Mouse (Mus musculus) spleen, postnatal 14 days (tissue): ENCODE data around the gene Srsf10.

Source experiments
- DNase-seq, 2 experiments: peaks; one replicate each; pipeline ENCODE4 v3.0.0; 2021 to 2022; ENCODE audit warnings: low spot score in 2 of 2

Gene Srsf10

GRCm38 (mm10) chr4:135884531-135884930, 29.0 kb downstream of the Srsf10 start:
- DNase-seq, result no peak

GRCm38 (mm10) chr4:135885676-135886075, 30.1 kb downstream of the Srsf10 start:
- DNase-seq, result no peak

GRCm38 (mm10) chr4:135886184-135886583, 30.6 kb downstream of the Srsf10 start:
- no peak for DNase-seq

GRCm38 (mm10) chr4:135888448-135889057, 33.0 kb downstream of the Srsf10 start:
- no peak for DNase-seq

- DNase-seq, result no peak
Measured at GRCm38 (mm10) chr4:135889146-135889883, 33.8 kb downstream of the Srsf10 start.

GRCm38 (mm10) chr4:135889884-135890283, 34.3 kb downstream of the Srsf10 start:
- peak; percentile 66 to 78 for DNase-seq

- DNase-seq, result no peak
Measured at GRCm38 (mm10) chr4:135891539-135891938, 36.0 kb downstream of the Srsf10 start.

GRCm38 (mm10) chr4:135892884-135893283, 37.3 kb downstream of the Srsf10 start:
- no peak for DNase-seq

GRCm38 (mm10) chr4:135895071-135895571, 39.6 kb downstream of the Srsf10 start, which contains the start of gene Cnr2:
Gene Cnr2, plus strand, starts transcription at chr4:135895394.
- DNase-seq, result no peak

GRCm38 (mm10) chr4:135896157-135896556, 40.6 kb downstream of the Srsf10 start:
- no peak for DNase-seq

GRCm38 (mm10) chr4:135898380-135899049, 43.0 kb downstream of the Srsf10 start:
- peak; percentile 36 to 61 for DNase-seq

GRCm38 (mm10) chr4:135899050-135899448, 43.5 kb downstream of the Srsf10 start:
- no peak for DNase-seq

GRCm38 (mm10) chr4:135900008-135900407, 44.5 kb downstream of the Srsf10 start:
- DNase-seq, result peak; percentile 43 to 69

GRCm38 (mm10) chr4:135902606-135903242, 47.2 kb downstream of the Srsf10 start:
- DNase-seq, result no peak

GRCm38 (mm10) chr4:135904810-135905209, 49.3 kb downstream of the Srsf10 start:
- DNase-seq, result no peak

GRCm38 (mm10) chr4:135906633-135907032, 51.1 kb downstream of the Srsf10 start:
- no peak for DNase-seq

- DNase-seq, result no peak
Measured at GRCm38 (mm10) chr4:135909326-135910066, 53.9 kb downstream of the Srsf10 start.

GRCm38 (mm10) chr4:135911531-135911930, 56.0 kb downstream of the Srsf10 start:
- no peak for DNase-seq

- no peak for DNase-seq
Measured at GRCm38 (mm10) chr4:135912164-135912563, 56.6 kb downstream of the Srsf10 start.

GRCm38 (mm10) chr4:135912835-135913234, 57.3 kb downstream of the Srsf10 start:
- DNase-seq, result no peak

- DNase-seq, result no peak
Measured at GRCm38 (mm10) chr4:135913433-135913832, 57.9 kb downstream of the Srsf10 start.
